Mouse (Mus musculus): ENCODE data around the gene Palm.
"Not testable (repeated sequence)": the region's sequence is repeated elsewhere in the genome, so short reads cannot be mapped to it uniquely, and the experiment has no call there.

Gene Palm

DNA sequence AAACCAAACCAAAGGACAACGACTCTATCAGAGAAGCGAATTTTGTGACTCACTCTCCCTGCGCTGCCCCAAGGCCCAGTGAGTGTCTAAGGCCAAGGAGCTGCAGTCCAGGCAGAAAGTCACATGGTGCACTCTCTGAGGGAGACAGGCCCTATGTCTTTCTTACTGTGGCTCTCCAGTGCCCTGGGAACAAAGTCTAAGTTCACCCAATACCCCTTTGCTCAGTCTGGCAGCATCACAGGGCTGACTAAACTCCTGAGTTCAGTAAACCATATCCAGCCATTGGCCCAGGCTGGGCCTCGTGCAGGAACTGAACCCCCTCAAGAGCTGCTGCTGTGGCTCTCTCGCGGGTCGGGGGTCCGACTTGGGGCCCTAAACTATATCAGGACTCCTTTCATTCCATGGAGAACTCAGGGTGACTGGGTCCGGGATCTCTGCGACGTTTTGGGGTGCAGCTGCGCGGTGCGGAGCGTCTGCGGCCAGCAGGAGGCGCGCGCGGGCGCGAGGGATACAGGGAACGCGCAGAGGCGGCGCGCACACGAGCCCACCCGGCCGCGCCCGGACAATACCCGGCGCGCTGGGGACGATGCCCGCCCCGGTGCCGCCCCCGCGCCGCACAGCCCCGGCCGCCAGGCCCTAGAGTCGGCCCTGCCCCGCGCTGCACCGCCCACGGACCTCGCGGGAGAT, at the start of gene Palm:
Palm (plus strand) TSS at position 522 of the 687 bp plus-strand sequence.
- DNase-seq (ENCODE audit: low spot score), result peak; percentile 88

DNA sequence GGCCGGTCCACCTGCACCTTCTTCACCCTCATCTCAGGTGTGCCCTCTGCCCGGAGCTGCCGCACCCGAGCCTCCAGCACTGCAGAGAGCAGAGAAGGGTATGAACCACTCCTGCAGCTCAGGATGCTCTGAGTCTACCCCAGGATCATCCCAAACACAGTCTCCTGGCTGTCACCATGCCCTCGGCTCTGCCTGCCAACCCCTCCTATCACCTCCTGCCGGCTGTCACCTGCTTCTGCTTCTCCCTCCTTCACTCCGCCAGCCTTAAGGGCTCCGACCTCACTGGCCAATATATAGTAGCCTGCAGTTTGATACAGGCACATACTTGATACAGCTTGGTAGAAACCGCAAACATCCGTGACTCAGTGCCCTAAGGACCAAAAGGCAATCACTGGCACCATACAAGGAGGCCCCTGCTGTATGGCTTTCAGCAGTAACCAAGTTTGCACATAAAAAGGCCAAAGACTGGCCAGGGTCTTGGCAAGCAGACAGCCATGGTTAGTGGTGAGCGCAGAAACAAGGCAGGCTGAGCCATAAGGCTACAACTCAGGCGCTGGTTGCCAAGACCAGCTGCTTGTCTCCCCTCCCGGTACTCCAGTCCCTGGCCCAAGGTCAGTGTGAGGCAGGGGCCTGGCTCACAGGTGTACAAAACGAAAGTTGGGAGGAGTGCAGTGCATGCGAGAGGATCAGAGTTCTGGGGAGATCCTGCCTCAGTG, 49.6 kb upstream of the Palm start:
- DNase-seq (ENCODE audit: low spot score), result no peak

DNA sequence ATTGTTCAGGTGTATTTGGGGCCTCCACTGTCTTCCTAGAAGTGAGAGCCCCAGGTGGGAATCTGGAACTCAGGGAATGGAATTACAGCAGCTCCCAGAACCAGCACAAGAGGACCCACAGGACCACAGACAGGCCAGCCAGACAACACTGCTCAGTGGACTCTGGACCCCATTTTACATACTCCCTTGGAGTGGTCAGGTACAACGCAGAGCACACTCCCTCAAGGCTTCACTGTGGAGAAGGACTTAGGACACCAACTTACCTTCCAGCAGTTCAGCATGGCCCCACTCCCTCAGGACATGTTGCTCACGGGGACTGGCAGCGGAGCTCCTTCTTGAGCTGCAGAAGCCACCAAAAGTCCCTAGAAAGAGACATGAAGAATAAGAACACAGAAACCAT, 48.0 kb upstream of the Palm start:
- no peak for DNase-seq (ENCODE audit: low spot score)

DNA sequence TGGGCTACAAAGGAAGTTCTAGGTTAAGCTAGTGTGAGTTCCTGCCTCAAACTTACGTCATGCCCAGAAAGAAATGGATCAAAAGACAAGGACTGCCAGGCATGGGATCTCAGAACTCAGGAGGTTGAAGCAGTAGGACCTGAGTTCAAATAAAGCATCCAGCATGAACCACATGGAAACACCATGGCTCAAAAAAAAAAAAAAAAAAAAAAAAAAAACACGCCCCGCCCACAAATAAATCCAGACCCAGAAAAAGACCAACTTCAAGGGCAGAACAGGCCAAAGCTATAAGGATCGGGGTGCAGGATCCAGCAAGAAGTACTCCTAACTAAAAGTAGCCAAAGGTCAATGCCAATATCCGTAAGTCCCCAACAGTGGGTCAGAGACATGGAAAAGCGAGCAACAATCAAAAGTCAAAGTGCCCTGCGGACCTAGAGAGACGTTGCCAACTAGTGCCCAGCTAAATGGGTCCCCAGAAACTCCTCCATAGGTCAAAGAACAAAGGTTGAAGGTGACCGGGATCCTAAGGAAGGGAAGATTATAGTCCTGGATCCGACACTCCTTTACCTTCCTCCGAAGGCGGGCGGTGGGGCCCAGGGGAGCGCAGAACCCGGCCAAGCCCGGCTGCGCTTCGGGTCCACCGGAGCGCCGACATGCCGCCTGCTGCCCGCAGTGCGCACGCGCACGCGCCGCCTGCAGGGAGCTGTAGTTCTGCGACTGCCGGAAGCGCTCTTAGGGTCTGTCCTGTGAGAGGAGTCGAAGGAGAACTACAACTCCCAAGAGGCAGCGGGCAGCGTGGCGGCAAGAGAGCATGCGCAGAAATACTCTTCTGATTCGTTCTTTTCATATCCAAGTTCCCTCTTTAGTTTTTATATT, 47.2 kb upstream of the Palm start, which contains the start of gene Polrmt:
Polrmt (minus strand) TSS at position 684 of the 876 bp plus-strand sequence.
- DNase-seq (ENCODE audit: low spot score), result peak; percentile 99

DNA sequence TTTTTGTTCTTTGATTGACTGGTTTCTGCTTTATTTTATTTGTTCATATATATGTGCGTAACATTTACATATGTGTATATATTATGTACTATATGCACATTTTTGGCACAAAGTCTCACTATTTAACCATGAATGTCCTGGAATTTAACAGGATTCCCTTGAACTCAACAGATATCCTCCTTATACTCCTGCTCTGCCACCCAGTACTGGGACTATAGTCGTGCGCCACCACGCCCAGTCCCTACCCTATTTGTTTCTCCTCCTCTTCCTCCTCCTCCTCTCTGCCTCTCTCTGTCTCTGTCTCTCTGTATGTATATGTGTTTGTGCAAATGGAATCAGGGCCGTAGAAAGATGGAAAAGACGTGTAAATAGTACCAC, 46.6 kb upstream of the Palm start:
- DNase-seq (ENCODE audit: low spot score), result no peak

DNA sequence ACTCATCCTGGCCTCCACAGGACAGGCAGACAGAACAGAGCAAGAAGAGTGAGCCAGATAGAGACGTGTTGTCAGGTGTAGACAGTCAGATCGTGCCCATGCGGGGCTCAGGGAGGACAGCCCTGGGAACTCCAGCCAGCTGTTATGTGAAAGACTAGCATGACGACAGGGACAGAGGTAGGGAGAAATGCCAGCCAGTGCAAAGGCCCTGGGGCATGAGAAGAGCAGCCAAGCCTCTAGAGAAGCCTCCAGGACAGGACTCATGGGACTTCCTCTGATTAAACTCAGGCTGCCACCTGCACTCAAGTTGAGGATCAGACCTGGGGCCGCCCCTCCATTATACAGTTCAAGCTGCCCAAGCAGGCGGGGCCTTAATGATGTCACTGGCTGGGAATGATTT, 44.9 kb upstream of the Palm start:
- no peak for DNase-seq (ENCODE audit: low spot score)

DNA sequence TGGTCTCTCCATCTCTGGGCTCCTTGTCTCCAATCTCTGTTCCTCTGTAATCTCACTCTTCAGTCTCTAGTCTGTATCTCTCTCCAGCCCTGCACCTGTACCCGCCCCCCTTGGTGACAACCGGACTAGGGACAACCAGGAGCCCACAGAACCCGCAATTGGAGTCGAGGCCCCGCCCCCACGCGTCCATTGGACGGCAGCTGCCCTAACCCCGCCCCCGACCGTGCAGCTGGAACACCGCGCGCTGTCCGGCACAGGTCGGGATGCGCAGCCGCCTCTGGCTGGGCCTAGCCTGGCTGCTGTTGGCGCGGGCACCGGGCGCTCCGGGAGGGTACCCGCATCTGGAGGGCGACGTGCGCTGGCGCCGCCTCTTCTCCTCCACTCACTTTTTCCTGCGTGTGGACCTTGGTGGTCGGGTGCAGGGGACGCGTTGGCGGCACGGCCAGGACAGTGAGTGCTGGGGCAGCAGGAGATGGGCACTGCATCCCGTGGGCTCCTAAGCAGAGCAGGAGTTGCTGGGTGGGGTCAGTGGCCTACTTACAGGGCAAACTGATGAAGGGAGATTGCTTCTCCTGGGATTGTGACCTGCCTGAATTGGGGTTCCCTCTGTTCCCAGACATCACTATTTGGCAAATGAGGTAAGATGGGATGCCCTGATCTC, 38.4 kb upstream of the Palm start, which contains the start of gene Fgf22:
Fgf22 (plus strand) TSS at position 221 of the 661 bp plus-strand sequence.
- peak; percentile 85 for DNase-seq (ENCODE audit: low spot score)

DNA sequence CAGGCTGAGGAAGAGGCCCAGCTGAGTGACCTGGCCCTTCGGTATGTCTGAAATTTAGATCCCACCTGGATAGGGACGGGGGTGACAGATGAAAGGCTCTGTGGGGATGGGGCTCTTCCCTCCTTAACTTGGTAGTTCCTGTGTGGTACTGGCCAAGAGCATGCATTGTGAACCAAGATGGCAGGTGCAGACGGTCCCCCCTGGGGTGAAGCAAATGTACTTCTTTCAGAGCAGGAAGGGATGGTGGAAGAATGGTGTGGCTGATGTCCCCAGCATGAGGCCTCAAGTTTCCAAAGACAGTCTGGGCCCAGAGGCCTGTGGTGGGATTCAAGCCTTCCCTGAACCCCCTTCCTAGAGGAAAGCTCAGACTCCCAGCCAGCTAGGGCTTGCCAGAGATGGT, 37.5 kb upstream of the Palm start:
- DNase-seq (ENCODE audit: low spot score), result no peak

DNA sequence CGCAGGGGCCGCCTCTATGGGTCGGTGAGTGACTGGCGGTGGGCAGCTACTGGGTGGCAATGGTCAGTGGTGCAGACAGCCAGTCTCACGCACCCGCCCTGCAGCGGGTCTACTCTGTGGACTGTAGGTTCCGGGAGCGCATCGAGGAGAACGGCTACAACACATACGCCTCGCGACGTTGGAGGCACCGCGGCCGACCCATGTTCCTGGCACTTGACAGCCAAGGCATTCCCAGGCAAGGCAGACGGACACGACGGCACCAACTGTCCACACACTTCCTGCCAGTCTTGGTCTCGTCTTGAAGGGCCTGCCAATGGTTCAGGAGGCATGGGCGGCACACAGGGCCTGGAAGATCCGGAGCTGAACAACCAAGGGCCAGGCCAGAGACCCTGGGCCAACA, 36.7 kb upstream of the Palm start:
- no peak for DNase-seq (ENCODE audit: low spot score)

DNA sequence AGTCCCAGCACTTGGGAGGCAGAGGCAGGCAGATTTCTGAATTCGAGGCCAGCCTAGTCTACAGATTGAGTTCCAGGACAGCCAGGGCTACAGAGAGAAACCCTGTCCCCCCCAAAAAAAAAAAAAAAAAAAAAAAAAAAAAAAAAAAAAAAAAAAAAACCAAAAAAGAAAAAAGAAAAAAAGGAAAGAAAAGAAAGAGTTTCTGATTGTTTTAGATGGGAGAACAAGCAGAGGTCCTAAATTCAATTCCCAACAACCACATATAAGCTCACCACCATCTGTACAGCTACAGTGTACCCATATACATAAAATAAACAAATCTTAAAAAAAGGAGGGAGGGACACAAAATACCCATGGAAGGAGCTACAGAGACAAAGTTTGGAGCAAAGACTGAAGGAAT, 33.7 kb upstream of the Palm start:
- not testable (repeated sequence) for DNase-seq (ENCODE audit: low spot score)

DNA sequence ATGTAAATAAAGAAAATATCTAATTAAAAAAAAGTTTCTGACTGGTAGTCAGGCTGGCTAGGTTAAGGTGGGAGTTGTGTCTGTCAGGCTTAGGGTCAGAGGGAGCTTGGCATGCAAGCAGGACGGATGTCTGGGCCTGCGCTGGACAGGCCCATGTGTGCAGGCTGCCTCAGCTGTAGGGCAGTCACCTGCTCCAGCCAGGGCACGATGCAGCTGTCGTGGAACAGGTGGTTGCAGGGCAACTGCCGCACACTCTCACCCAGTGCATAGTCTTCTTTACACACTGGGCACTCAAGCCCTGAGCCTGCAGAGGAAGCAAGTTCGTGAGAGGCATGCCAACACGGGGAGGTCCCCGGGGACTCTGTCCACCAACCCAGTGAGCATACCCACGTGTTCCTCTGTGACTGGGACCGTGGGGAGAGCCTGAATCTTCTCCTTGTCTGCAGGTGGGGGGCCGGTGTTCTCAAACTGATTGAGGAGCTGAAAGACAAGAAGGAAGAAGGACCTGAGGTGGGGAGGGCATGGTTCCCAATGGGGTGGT, 32.7 kb upstream of the Palm start:
- no peak for DNase-seq (ENCODE audit: low spot score)

DNA sequence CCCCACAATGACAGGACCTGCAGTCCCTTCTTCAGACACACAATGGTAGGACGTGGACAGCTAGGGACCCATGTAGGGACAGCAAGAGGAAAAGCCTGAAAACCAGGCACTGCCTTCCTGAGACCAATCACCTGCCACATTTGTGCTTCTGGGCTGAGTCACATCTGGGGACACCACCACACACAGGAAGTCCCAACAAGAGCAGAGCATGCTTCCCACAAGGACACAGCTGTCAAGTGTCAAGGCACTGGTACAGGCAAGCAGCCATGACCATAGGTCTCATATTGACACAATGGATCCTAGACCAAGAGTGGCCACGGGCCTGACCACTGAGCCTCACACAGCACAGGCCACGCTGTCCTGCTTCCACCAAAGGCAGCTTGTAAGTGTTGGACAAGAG, 30.5 kb upstream of the Palm start:
- DNase-seq (ENCODE audit: low spot score), result no peak

DNA sequence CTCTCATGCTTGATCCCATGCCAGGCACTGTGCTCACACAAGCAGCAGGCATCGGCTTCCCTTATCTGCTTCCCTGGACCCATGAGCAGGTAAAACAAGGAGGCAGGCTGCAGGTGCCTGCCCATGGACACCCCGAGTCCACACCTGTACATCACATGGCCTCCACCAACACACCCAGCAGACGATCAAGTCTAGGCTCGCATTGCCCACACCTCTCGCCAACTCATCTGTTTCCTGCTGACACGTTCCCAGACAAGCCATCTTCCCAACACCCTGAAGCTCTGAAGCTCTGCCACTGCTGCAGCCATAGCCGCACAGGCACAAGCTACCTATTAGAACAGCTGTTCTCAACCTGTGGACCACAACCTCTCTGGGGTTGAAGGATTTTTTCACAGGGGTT, 29.1 kb upstream of the Palm start:
- DNase-seq (ENCODE audit: low spot score), result no peak

DNA sequence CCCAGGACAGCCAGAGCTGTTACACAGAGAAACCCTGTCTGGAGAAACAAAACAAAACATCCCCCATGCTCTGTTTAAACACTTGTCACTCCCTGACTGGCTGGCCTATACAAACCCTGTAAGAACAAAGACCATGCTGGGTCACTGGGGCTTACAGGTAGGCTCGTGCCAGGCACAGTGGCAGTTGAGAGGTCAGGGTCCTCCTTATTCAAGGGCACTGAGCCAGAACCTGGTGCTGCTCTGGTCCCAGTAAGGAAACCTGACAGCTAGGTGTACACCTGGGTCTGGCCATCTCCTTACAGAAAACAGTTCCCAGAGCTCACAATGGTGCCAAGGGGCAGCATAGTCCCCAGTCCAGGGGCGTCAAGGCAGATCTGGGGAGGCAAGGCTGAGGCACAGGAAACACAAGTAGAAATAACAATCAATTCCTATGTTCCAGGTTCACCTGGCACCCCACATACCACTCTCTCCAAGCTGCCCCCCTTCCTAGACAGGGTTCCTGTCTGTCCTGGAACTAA, 28.1 kb upstream of the Palm start:
- no peak for DNase-seq (ENCODE audit: low spot score)

DNA sequence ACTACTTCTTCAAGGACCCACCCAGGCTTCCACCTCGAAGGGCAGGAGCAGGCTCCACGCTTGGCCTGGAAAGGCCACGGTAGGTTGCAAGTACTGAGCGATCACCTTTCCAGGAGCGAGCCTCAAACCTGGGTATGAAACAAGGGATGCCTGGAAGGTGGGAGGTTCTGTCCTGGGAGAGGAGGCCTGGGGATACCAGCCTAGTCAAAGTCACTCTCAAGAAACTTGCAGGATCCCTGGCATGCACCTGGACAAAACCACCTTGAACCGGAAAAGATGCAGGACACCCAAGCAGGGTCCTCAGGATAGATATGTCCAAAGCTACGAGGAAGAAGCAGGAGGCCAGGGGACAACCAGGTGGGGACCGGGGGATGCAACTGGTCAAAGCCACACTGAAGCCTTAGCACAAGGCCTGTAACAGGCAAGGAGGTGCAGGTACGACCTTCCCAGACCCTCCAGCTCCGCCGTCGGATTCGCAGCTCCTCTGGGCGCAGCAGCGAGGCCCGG, 27.3 kb upstream of the Palm start:
- peak; percentile 33 for DNase-seq (ENCODE audit: low spot score)

DNA sequence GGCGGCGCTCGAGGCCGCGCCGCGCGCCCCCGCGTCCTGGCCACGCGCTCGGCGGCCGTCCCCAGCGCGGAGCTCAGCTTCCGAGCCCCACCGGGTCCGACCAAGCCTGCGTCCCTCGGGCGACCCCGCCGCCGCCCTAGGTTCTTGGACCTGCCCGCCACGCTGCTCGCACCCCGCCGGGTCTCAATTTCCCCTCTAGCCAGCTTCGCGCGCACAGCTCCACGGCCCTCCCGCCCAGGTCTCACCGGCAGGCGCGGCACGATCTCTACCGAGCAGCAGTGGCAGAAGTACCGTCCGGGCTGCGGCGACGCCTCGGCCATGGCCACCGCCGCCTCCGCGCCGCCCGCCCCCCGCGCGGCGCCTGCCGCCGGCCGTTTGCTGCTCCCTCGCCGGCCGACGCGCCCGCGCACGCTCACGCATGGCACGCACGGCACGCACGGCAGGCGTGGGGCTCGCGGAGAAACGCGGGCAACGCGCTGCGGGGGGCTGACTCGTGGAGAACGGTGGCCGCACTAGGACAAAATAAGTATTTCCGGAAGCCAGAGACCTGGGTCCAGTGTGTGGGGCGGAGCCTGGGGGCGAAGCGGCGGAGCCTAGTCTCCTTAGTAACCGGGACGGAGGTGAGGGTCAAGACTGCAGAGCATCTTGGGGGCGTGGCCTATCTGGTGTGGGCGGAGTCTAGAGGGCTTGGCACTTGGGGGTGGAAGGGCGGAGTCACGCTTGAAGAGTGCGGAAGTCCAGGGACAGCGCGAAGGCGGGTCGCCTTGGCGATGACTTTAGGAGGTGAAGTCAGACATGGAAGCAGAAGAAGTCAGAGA, 26.7 kb upstream of the Palm start, which contains the start of gene Rnf126:
Rnf126 (minus strand) TSS at position 445 of the 818 bp plus-strand sequence.
- DNase-seq (ENCODE audit: low spot score), result peak; percentile 100

DNA sequence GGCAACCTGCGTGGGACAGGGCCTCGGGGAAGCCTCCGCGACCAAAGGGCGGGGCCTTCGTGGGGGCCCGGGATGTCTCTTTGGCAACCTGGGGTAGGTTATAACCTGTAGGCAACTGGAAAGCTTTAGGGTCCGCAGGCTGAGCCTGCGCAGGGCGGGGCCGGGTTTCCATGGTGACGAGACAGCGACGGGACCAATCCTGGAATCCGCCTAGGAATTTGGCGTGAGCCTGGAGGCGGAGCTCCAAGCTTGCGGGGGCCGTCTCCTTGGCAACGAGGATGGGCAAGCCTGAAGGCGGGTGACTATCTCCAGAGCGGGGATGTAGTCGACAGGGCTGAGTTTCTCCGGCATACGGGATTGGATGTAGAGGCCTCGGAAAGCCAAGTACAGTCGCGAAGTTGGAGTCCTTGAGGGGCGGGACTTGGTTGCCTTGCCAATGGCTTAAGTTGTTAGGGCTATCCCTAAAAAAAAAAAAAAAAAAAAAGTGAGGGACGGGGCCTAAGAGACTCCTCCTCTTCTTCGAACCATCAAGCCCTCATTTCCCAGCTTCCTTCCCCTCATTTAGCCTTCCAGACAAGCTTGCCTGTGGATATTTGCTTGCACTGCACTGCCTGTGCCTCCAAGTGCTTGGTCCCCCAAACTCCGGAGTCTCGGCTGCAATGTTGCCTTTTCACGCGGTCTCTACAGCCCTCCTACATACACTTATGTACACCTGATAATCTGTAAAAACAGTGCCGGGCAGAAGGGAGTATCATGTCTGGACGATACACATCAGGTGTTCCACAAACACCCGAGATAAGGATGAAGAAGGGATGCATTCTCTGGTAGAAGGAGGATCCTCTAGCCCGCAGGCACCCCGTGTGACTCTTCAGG, 25.8 kb upstream of the Palm start:
- peak; percentile 97 for DNase-seq (ENCODE audit: low spot score)

DNA sequence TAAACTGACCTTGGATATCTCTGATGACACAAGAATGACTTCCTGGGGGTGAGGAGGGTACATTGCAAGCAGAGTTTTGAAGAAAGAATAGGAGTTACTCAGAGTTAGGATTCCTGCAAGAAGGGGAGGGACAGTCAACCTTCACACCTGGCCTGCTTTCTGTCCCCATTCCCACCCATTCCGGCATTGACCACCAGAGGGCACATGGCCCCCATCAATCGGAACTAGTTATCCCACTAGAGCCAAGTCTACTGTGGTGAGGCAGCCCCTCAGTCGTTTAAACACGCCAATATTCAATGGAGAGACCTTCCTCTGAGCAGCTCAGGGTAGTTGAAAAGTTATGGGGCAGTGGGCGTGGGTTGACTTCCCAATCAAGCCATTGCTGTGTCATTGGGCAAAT, 25.0 kb upstream of the Palm start:
- peak; percentile 88 for DNase-seq (ENCODE audit: low spot score)

DNA sequence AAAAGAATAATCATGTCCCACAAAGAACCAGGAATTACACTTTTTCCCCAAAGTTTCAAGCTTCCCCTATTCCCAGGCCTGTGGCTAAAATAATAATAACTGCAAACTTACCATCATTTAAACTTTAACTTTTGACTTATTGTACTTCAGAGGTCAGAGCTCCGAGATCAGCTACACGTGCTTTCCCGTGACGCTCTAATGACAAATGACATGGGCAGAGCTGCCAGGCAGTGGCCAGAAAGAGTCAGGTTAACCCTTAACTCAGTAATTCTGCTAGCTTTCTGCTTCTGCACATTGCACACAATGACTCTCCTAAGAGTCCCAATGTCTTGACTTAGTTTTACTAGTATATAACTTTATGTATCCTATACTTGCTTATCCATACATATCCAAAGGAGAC, 24.0 kb upstream of the Palm start:
- DNase-seq (ENCODE audit: low spot score), result no peak

All from embryo, embryonic 10 days (tissue).